Mouse (Mus musculus): ENCODE results near the gene Mip.
"Not testable (repeated sequence)": the region's sequence is repeated elsewhere in the genome, so short reads cannot be mapped to it uniquely, and the experiment has no call there.

The Mip gene

DNA sequence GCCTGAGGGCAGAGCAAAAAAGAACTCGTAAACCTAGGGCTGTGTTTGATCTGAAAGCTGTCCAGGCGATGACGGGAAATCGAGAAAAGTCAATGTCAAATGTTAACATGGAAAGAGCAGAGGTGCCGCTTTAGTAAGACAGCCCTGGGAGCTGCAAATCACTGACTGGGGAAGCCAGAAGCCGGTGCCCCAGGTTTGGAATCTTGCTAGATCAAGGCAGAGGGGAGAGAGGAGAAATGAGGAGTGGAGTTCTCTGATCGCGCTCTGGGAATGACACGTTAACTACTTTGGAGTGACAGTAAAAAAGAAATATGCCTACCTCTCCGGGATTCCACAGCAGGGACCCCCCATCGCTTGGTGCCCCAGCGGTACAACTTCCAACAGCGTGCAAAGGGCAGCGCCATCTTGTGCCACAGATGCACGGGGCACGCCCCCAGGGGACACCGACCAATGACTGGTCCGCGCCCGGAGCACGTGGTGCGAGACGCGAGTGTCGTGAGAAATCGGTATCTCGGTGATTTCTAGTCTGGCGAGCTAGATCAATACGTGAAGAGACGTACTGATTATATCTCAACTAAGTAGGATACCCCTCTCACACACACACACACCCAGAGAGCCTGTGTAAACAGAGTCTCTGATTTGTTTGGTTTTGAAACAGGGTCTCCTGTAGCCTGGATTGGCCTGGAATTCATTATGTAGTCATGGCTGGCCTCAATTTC lies 14.1 kb upstream of the Mip start, which contains the start of gene Spryd4:
Gene Spryd4 (minus strand): TSS at position 418 of the 719 bp plus-strand sequence.
- peak; percentile 82 to 90 for DNase-seq (ENCODE audit: low spot score in 2 of 2)

DNA sequence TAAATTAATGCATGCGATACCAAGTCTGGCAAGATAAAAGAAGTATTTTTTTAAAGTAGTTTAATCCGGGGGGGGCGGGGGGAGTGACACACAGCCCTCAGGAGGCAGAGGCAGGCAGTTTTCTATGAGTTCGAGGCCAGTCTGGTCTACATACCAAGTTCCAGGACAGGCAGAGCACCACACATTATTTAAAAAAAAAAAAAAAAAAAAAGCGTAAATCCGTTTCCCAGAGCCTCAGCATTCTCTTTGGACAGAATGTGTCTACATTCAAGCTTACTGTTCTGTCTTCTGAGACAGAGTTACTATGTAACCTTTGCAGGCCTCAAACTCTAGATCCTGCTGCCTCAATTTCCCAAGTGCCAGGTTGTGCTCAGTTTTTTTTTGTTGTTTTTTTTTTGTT lies 13.5 kb upstream of the Mip start:
- no peak for DNase-seq (ENCODE audit: low spot score in 2 of 2)

DNA sequence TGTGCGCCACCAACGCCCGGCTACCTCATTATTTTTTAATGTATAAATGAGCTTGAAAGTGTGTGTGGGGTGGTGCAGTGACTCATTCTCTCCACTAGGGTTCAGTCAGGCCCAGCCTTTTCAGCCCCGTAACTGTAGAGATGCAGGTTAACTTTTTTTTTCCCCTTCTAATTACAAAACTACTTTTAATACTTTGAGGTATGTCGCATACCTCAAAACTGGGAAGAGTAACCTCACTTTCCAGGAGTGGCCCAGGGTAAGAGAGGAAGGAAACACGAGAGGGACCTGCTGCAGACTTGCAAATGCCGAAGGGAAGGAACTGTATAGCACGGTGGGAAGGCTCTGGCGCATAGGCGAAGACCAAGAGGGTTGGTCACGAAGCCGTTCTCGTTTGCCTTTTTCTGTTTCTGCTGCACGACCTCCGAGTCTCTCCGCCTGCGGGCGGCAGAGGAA lies 12.7 kb upstream of the Mip start:
- DNase-seq (ENCODE audit: low spot score in 2 of 2): peak; percentile 46 to 72

DNA sequence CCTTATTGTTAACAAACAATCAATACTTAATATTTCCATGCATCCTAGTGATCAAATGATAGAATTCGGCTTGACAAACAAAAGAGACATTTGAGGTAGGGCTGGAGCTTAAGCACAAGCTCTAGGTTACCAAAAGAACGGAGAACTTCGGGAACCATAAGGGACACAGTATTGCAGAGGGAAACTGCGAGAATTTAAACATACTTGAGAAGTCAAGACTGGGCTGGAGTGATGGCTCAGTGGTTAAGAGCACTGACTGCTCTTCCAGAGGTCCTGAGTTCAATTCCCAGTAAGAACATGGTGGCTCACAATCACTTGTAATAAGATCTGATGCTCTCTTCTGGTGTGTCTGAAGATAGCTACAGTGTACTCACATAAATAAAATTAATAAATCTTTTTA lies 11.5 kb upstream of the Mip start:
- not testable (repeated sequence) for DNase-seq (ENCODE audit: low spot score in 2 of 2)

DNA sequence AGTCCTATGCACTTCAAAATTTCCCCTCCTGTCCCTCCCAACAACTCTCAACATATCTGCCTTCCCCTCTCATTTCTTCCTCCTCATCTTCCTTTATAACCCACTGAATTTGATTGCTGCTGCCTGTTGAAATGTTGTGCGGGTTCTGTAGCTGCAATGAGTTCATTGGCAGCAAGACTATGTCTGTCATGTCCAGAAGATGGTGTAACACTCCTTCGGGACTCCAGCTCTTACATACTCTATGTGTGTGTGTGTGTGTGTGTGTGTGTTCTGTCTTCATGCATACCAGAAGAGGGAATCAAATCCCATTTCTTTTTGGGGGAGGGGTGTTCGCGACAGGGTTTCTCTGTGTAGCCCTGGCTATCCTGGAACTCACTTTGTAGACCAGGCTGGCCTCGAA lies 10.7 kb upstream of the Mip start:
- DNase-seq (ENCODE audit: low spot score in 2 of 2): no peak

DNA sequence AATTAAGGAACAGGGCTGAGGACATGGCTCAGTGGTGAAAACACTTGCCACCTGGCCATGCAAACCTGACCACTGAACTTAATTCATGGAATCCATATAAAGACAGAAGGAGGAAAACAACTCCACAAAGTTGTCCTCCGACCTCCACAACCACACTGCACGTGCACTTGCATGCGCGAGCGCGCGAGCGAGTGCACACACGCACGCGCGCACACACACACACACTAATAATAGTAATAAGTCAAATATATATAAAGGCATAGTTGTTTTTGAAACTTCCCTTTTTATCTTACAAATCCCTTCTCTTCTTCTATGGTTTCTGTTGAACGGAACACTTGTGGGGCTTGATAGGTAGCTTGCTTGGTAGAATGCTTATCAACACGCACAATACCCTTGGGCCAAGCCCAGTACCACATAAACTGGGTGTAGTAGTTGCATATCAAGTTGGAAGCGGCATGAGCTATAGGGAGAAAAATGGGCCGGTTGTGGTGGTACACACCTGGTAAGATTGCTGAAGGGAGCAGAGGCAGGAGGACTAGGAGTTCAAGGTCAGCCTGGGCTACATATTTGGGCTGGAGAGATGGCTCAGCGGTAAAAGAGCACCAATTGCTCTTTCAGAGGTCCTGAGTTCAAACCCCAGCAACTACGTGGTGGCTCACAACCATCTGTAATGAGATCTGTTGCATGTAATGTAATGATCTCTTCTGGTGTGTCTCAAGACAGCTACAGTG lies 7.1 kb upstream of the Mip start:
- DNase-seq (ENCODE audit: low spot score in 2 of 2): no peak

DNA sequence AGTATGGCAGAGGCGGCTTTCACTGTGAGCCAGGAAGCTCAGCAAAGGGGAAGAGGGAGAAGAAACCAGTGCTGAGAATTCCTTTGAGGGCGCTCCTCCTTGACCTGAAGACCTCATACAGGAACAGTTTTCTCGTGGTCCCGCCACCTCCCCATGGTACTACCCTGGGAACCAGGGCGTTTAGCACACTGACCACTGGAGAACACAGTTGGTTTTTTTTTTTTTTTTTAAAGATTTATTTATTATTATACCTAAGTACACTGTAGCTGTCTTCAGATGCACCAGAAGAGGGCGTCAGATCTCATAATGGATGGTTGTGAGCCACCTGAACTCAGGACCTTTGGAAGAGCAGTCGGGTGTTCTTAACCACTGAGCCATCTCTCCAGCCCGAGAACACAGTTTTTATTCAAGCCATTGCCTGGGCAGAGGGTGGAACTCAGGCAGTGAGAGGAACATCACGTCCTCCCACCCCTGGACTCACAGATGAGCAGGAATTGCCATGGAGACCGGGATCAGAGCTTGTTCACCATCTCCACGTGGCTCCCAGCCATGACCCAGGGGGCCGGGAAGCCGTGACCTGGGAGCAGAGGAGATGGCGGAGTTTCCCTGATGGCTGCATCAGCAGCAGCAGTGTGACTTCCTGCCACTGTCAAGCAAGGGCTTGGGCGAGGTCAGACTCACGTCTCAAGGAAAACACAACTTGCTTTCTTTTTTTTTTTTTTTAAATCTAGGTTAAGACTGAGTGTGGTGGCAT lies 3.9 kb upstream of the Mip start:
- no peak for DNase-seq (ENCODE audit: low spot score in 2 of 2)

DNA sequence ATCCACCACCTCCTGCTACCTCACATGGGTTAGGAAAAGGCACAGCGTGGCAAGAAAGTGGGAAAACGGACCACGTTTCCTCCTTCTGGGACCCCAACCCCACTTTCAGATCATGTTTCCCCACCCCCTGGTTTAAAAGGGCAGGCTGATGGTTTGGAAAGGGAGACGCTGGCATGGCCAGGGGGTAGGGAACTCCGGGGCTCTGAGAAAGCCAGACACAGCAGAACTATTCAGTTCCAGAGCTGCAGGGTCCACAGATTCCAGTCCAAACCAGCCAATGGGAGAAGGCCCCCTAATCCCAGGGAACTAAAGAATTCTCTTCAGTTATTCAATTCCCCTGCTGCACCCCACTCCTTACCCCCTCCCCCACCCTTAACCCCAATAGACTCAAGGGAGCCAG lies 574 bp upstream of the Mip start:
- DNase-seq (ENCODE audit: low spot score in 2 of 2): no peak

DNA sequence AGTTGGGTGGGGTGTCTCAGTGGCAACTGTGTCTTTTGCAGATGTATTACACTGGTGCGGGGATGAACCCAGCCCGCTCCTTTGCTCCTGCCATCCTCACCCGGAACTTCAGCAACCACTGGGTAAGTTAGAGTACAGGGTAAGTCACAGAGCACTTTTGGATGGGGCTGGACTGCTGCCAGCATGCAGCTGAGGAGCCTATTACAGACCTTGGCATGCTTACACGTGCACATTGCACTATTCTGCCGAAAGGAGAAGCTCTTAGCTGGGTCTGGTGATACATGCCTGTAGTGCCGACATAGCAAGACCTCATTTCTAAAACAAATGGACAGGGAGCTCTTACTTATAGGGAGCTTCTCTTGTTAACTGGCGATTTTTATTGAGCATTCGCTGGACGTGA lies 2.0 kb downstream of the Mip start:
- no peak for DNase-seq (ENCODE audit: low spot score in 2 of 2)

DNA sequence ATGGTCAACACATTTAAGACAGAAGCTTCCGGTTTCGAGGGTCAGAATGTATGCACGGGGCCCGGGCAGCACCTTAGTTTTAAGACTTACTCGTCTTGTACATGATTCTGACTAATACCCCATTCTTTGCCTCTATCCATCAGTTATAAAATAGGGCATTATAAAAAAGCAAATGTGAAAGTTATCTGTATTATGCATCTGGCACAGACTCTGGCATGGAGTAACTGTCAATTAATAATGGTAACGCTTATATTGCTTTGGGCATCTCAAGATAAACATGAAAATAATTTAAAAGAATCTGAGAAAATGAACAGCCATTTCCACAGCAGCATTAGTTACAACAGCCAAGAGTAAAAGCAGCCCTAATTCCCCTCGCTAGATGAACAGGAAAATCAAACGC lies 2.4 kb downstream of the Mip start:
- DNase-seq (ENCODE audit: low spot score in 2 of 2): no peak

DNA sequence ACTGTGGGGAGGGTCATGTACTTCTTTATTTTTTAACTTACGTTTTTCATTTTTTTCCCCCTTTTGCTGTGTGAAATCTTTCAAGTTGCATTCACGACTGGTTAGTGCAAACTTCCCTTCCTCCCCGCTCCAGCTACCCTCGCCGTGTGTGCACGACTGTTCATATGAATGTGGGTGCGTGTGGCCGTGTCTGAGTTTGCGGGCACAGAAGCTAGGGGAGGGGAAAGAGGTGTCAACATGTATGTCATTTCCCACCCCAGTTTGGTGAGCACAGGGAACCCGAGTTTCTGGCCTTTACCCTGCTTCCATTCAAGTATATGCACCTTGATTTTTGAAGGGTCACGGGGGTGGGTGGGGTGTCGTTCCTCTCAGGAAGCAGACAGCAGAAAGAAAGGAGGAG lies 4.9 kb downstream of the Mip start:
- DNase-seq (ENCODE audit: low spot score in 2 of 2): no peak

DNA sequence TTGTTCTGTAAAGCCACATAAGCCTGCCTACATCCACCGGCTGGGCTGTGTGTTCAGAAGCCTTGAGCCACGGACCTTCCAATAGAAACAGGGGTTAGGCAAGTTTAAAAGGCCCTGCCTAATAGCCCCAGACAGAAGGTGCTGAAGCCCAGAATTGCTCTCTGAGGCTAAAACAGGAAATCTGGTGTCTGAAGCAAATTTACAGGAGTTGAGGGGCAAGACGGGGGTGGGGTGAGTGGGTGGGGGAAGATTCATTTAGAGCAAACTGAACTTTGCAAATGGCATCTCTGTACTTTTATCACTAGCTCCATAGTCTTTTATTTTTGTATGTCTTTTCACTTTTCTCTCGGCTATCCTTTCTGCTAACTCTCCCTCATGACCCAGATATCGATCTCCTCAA lies 5.5 kb downstream of the Mip start:
- no peak for DNase-seq (ENCODE audit: low spot score in 2 of 2)

DNA sequence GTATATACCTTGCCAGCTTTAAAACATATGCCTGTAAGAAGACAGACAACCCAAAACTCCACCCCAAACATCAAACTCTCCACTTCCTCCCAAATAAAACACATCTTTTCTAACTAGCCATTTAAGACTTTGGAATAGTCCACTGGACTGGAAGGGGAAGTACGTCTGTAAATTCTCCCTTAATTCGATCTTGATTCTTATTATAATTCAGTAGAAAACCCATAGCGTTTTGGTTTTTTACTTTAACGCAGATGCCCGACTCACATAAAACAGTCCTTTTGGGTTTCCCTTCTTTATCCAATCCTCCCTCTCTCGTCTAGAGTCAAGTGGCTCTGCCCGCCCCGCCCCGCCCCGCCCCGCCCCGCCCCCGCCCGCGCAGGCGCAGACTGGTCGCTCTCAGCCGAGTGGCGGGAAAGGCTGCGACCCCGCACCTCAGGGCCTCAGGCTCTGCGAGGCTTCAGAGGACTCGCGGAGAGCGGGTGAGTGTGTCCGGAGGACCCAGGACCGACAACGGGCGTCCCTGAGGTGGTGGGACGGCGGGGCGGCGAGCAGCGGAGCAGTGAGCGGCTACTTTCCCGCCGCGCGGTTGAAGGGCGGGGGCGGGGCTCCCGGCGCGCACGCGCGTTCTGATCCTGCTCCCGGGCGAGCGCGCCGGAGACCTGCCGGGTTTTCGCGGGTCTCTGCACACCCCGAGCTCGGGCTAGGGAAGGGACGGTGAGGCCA lies 6.2 kb downstream of the Mip start, which contains the start of gene Timeless:
Gene Timeless (plus strand): TSS at position 369 of the 723 bp plus-strand sequence.
- peak; percentile 86 to 89 for DNase-seq (ENCODE audit: low spot score in 2 of 2)

DNA sequence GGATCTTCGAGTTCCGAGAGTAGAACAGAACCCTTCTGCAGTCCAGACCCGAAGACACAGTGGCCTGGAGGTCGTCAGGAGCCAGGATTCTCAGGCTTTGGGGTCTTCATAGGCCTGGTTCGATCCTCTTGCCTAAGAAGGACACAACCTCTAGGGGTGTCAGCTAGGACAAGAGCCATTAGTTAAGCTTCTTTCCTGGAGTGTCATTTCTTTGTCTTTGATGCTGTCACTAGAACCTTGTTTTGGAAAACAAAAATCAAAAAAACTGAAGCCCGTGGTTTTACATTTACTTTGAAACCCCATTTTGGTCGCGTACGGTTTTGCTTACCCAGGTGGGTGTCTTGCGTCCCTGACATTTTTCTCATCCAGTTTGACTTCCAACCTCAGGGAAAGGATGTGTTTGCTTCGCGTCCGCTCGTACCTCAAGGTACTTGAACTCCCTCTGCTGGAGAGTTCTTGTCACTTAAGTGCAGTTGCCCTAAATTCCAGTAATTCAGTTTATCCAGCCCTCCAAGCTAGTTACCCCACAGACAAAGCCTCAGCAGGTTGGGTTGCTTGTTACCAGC lies 6.9 kb downstream of the Mip start:
- DNase-seq (ENCODE audit: low spot score in 2 of 2): peak; percentile 57 to 70

DNA sequence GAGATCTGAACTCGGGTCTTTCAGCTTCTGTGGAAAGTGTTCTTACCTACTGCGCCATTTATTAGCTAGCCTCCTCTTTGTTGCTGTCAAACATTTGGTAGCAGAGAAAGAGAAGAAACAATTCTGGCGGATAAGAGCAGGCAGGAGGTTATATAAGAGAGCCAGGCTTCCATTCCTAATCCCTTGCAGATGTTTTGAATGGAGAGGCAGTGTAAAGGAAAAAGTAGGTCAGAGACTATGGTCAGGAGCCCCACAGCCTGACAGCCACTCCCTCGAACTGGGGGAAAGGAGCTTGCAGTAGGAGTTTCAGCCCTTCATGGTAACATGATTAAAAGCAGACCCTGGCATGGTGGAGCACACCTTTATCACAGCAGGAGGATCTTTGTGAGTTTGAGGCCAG lies 10.7 kb downstream of the Mip start:
- DNase-seq (ENCODE audit: low spot score in 2 of 2): no peak

DNA sequence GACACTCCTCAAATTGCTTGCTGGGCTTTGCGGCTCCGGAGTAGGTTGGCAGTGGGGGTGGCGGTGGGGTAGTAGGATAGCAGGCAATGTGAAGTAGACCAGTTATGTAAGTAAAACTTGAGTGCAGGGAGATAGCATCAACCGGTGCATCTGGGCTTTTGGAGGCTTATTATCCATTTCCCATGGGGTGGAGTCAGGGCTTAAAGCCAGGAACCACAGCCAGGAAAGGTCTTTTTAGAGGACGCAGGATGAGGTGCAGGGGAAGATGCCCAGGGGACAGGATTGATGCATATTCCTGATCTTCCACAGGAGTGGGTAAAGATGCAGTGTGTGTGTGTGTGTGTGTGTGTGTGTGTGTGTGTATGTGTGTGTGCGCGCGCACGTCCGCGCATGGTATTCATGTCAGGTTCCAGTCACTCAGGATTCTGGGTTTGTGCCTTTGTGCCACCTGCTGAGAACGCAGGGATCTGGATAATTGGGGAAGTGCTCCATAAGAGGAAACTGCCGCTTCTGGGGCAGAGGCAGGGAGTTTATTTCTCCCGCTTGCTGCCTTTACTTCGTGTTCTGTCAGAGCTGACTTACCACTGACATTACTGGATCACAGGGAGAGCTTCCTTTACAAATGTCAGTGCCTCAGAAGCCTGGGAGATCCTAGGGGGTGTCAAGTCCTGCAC lies 12.3 kb downstream of the Mip start:
- peak; percentile 67 to 80 for DNase-seq (ENCODE audit: low spot score in 2 of 2)

DNA sequence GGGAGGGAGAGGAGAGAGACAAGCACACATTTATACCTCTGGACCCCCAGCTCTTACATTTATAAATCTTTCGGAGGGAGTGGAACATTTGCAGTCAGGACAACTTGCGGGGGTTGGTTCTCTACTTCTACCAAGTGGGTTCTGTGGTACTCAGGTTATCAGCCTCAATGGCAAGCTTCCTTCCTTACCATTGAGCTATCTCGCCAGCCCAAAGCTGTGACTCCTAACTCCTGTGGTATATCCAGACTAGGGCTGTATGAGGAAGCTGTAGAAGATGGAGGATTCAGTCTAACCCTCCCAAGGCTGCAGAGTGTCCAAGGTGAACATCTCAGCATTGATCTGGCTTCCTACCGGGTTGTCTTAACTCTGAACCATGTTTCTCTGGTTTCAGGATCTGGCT lies 13.5 kb downstream of the Mip start:
- no peak for DNase-seq (ENCODE audit: low spot score in 2 of 2)

DNA sequence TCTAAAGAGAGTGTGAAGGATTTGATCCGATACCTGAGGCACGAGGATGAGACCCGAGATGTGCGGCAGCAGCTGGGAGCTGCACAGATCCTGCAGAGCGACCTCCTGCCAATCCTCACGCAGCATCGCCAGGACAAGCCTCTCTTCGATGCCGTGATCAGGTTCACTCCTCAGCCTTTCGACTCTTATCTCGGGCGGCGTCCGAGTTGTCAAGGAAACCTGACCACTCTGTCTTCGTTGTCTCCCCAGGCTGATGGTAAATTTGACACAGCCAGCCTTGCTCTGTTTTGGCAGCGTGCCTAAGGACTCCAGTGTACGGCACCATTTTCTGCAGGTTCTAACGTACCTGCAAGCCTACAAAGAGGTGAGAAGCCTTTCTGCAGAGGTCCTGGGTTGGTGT lies 14.5 kb downstream of the Mip start:
- no peak for DNase-seq (ENCODE audit: low spot score in 2 of 2)

DNA sequence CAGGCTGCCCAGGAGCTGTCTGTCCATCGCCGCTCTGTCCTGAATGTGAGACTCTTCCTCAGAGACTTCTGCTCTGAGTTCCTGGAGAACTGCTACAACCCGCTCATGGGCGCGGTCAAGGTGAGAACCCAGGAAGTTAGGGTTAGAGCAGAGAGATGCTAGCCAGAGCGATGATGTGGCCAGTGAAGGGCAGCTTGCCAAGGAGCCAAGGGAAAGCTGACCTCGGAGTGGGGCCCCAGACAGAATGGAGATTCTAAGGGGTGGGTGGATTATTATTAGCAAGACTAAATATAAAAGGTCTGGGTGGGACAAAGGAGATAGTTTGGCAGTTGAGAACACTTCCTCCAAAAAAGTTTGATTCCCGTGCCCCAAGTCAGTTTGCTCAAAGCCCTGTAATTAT lies 17.6 kb downstream of the Mip start:
- DNase-seq (ENCODE audit: low spot score in 2 of 2): peak; percentile 33 to 49

DNA sequence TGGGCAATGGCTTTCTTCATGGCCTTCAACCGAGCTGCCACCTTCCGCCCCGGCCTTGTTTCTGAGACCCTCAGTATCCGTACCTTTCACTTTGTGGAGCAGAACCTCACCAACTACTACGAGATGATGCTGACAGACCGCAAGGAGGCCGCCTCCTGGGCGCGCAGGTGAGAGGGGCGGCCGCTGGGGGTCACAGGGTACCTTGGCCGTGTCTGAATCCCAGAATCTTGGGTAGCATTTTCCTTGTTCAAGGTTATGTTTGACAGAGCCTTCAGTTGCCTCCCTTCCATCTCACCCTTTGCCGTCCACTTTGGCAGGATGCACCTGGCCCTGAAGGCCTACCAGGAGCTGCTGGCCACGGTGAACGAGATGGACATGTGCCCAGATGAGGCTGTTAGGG lies 18.5 kb downstream of the Mip start:
- no peak for DNase-seq (ENCODE audit: low spot score in 2 of 2)

Data from heart, adult 9 months (tissue).